Mouse (Mus musculus): ENCODE measurements at regions not wholly inside any gene's neighbourhood (a gene's known extent, or its start where the extent isn't known, plus 50 kb on each side); places are given as distances from the start of the nearest gene placed in this dataset.
"Not testable (repeated sequence)": the region's sequence is repeated elsewhere in the genome, so short reads cannot be mapped to it uniquely, and the experiment has no call there.

GRCm38 (mm10) chr5:77809844-77810243 is 402.0 kb upstream of the Igfbp7 start:
- DNase-seq = no peak

- peak; percentile 23 to 58 for DNase-seq
These were observed 399.9 kb upstream of the Igfbp7 start for GRCm38 (mm10) chr5:77807726-77808125.

GRCm38 (mm10) chr5:77806334-77807157 is 398.7 kb upstream of the Igfbp7 start:
- DNase-seq = no peak

- DNase-seq = no peak
These were observed 398.0 kb upstream of the Igfbp7 start for GRCm38 (mm10) chr5:77805796-77806195.

GRCm38 (mm10) chr5:77805303-77805702 is 397.5 kb upstream of the Igfbp7 start:
- DNase-seq = no peak

GRCm38 (mm10) chr5:77804113-77804512 is 396.3 kb upstream of the Igfbp7 start:
- no peak for DNase-seq

- DNase-seq = peak in 1 of 2 experiments; percentile 55
These were observed 395.7 kb upstream of the Igfbp7 start for GRCm38 (mm10) chr5:77803562-77803961.

GRCm38 (mm10) chr5:77796960-77797359 is 389.1 kb upstream of the Igfbp7 start:
- DNase-seq = no peak

GRCm38 (mm10) chr5:77795766-77796165 is 387.9 kb upstream of the Igfbp7 start:
- no peak for DNase-seq

GRCm38 (mm10) chr5:77783953-77784352 is 376.1 kb upstream of the Igfbp7 start:
- no peak for DNase-seq

- no peak for DNase-seq
These were observed 354.7 kb upstream of the Igfbp7 start for GRCm38 (mm10) chr5:77762426-77763042.

GRCm38 (mm10) chr5:77762013-77762412 is 354.2 kb upstream of the Igfbp7 start:
- no peak for DNase-seq

- no peak for DNase-seq
These were observed 341.1 kb upstream of the Igfbp7 start for GRCm38 (mm10) chr5:77748933-77749332.

- DNase-seq = no peak
These were observed 338.8 kb upstream of the Igfbp7 start for GRCm38 (mm10) chr5:77746604-77747003.

- DNase-seq = no peak
These were observed 335.6 kb upstream of the Igfbp7 start for GRCm38 (mm10) chr5:77743467-77743866.

GRCm38 (mm10) chr5:77730286-77730685 is 322.4 kb upstream of the Igfbp7 start:
- not testable (repeated sequence) for DNase-seq

- DNase-seq = no peak
These were observed 273.8 kb upstream of the Igfbp7 start for GRCm38 (mm10) chr5:77681592-77681991.

- DNase-seq = no peak
These were observed 264.5 kb upstream of the Igfbp7 start for GRCm38 (mm10) chr5:77672073-77672924.

- DNase-seq = peak in 1 of 2 experiments; percentile 5
These were observed 255.3 kb upstream of the Igfbp7 start for GRCm38 (mm10) chr5:77663096-77663495.

- DNase-seq = no peak
These were observed 251.2 kb upstream of the Igfbp7 start for GRCm38 (mm10) chr5:77659016-77659415.

- DNase-seq = no peak
These were observed 236.8 kb upstream of the Igfbp7 start for GRCm38 (mm10) chr5:77644651-77645050.

GRCm38 (mm10) chr5:77620402-77620801 is 212.6 kb upstream of the Igfbp7 start:
- DNase-seq = no peak

GRCm38 (mm10) chr5:77610496-77610895 is 202.7 kb upstream of the Igfbp7 start:
- no peak for DNase-seq

Data from heart, adult 18-20 months (tissue).